Mouse (Mus musculus) liver, embryonic 11.5 days (tissue): ENCODE measurements around the gene 3830417A13Rik. TPM values are rescaled to one million over a fixed set of nuclear protein-coding genes. Genes with fewer than 3 reads are reported as not detected.

Experiments
- ATAC-seq: fragments of 200-750 bp; cut with Nextera tagmentation; replicated peaks from 2 replicates; pipeline ENCODE4 v1.8.0; 2017; ENCODE audit warnings: moderate number of reproducible peaks, mild to moderate bottlenecking, moderate TSS enrichment, moderate library complexity; ENCODE audit not compliant: low FRiP score
- DNase-seq: peaks from one replicate; pipeline ENCODE4 v3.0.0-alpha.2; 2017; ENCODE audit warnings: low spot score
- H3K27ac ChIP-seq: fragments of 300-500 bp; sonication (generic); 2 replicates; pipeline ENCODE4 v1.5.1; 2014; ENCODE audit warnings: mild to moderate bottlenecking, low read depth, low read length, control low read depth
- H3K27me3 ChIP-seq: fragments of 300-500 bp; sonication (generic); replicated peaks from 2 replicates; pipeline ENCODE4 v1.6.1; 2014; ENCODE audit warnings: low read length, mixed read lengths; ENCODE audit not compliant: control insufficient read depth, insufficient read depth
- H3K36me3 ChIP-seq: fragments of 300-500 bp; sonication (generic); 2 replicates; pipeline ENCODE4 v1.6.1; 2014; ENCODE audit warnings: mild to moderate bottlenecking, low read length, moderate library complexity, mixed read lengths; ENCODE audit not compliant: control insufficient read depth, insufficient read depth
- H3K4me1 ChIP-seq: fragments of 300-500 bp; sonication (generic); replicated peaks from 2 replicates; pipeline ENCODE4 v1.6.1; 2014; ENCODE audit warnings: low read length, mixed read lengths; ENCODE audit not compliant: control insufficient read depth, insufficient read depth
- H3K4me2 ChIP-seq: fragments of 300-500 bp; sonication (generic); 2 replicates; pipeline ENCODE4 v1.6.1; 2014; ENCODE audit warnings: mild to moderate bottlenecking, control low read depth, moderate library complexity
- H3K4me3 ChIP-seq: fragments of 300-500 bp; sonication (generic); 2 replicates; pipeline ENCODE4 v1.5.1; 2014; ENCODE audit warnings: low read depth, low read length, control low read depth
- H3K9ac ChIP-seq: fragments of 300-500 bp; sonication (generic); 2 replicates; pipeline ENCODE4 v1.6.1; 2014; ENCODE audit warnings: low read depth, low read length, control low read depth
- H3K9me3 ChIP-seq: fragments of 300-500 bp; sonication (generic); 2 replicates; pipeline ENCODE4 v1.6.1; 2016; ENCODE audit warnings: low read length, inconsistent platforms, mixed read lengths; ENCODE audit not compliant: control insufficient read depth
- WGBS: fragments of 180-500 bp; shearing (Covaris S2); extraction: QIAGEN DNeasy Blood & Tissue Kit; methylation state at CpG from one replicate; pipeline ENCODE4 v1.1.7; 2014; 5-methylcytosine and 5-hydroxymethylcytosine counted together
- polyA plus RNA-seq: library from polyadenylated mRNA; unstranded; fragments of >200 nt; fragmentation: Nextera tagmentation; extraction: Ambion mirVana; gene quantifications from 2 replicates; pipeline ENCODE4 v1.2.1, GENCODE M21; 2014

3830417A13Rik gene
- 0.10 TPM in 1 of 2 replicates, not detected in the other for polyA plus RNA-seq

DNA sequence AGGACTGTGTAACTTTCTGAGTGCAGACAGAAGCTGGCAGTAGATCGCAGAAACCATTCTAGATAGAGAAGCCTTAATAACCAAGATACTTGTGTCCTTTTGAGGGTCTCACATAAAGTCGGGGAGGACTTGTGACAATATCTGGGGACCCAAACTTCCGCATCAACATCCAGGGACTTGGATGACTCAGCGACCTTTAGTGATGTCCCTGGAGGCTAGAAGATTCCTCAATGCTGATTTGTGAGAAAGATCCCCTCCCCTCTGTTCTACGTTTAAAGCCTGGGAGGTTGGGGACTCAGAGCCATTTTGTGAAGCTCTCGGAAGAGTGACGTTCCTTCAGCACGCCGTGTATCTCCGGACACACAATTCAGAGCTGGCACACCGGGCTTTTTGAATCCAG, at the start of gene 3830417A13Rik:
Gene 3830417A13Rik, plus strand, starts transcription at position 301 of the 400 bp plus-strand sequence.
- DNase-seq (no peak), ATAC-seq (no peak)
- H3K4me1 ChIP-seq, result no peaks in the 10 kb centered on the region
- no peaks in the 10 kb centered on the region for H3K27me3 ChIP-seq
- 81% methylated on average over 11 of the region's 11 CpGs for WGBS
- H3K4me2 ChIP-seq, result no peak within 1 kb of the TSS
- H3K9me3 ChIP-seq, result no peaks in the 10 kb centered on the region
- no peak within 1 kb of the TSS for H3K9ac ChIP-seq
- no peaks in the 10 kb centered on the region for H3K36me3 ChIP-seq
- no peak within 1 kb of the TSS for H3K4me3 ChIP-seq
- H3K27ac ChIP-seq, result no peak within 1 kb of the TSS

- H3K4me2 ChIP-seq, result no peak within 1 kb of the TSS
- H3K27me3 ChIP-seq, result no peaks in the 10 kb centered on the region
- H3K9me3 ChIP-seq, result no peaks in the 10 kb centered on the region
- no peak within 1 kb of the TSS for H3K9ac ChIP-seq
- 45% methylated on average over 2 of the region's 2 CpGs for WGBS
- DNase-seq (no peak), ATAC-seq (no peak)
- no peaks in the 10 kb centered on the region for H3K36me3 ChIP-seq
- no peak within 1 kb of the TSS for H3K27ac ChIP-seq
- no peaks in the 10 kb centered on the region for H3K4me1 ChIP-seq
- H3K4me3 ChIP-seq, result no peak within 1 kb of the TSS
Observed at GRCm38 (mm10) chrX:64152098-64152497, 21.2 kb upstream of the 3830417A13Rik start, which contains the start of gene Gm6760. Gene Gm6760 (minus strand): TSS chrX:64152198.

DNA sequence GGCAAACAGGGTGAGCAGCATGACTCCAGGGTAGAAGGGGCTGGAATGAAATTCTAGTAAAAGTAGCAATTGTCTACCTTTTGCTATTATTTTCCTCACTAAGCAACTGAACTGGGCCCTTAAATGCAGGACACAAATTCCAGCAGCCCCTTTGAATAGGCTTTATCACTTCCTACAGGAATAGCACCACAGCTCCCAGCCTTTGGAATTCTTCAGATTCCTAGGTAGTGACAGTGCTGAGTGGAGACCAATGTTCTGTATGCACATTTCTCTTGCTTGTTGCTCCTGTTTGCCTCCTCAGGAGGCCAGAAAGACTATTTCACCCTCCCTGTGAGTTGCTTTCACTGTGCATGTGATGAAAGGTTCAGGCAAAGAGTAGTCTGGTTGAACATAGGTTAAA, 7.9 kb downstream of the 3830417A13Rik start:
- Histone ChIP-seq H3K4me1 (no peaks in the 10 kb centered on the region), H3K9ac (no peak overlapping the region), H3K9me3 (no peaks in the 10 kb centered on the region), H3K4me2 (no peak overlapping the region), H3K27ac (no peak overlapping the region), H3K36me3 (no peaks in the 10 kb centered on the region), H3K27me3 (no peaks in the 10 kb centered on the region), H3K4me3 (no peak overlapping the region)
- ATAC-seq (no peak), DNase-seq (no peak)

Other genes with a start within 250 kb of the 3830417A13Rik start
- gene Gm6760, start 21.4 kb upstream of the 3830417A13Rik start, polyA plus RNA-seq, result not detected in 2 replicates
- gene Slitrk4, start 103.4 kb downstream of the 3830417A13Rik start, polyA plus RNA-seq, result 0.44 and 1.0 TPM in 2 replicates